Mouse (Mus musculus) hindlimb bud, embryonic 11.5 days (tissue): ENCODE results near the gene Gm9008.
"Not testable (repeated sequence)": the region's sequence is repeated elsewhere in the genome, so short reads cannot be mapped to it uniquely, and the experiment has no call there.

ENCODE experiments used
- DNase-seq: peaks from one replicate; pipeline ENCODE4 v3.0.0-alpha.2; 2012; ENCODE audit warnings: low read depth, low spot score; ENCODE audit errors: extremely low spot score

Gene Gm9008

GRCm38 (mm10) chr6:76497054-76497835 is at the start of gene Gm9008:
Gm9008 (minus strand) TSS chr6:76497784.
- DNase-seq, result not testable (repeated sequence)

GRCm38 (mm10) chr6:76521975-76522641 is 24.5 kb upstream of the Gm9008 start:
- no peak for DNase-seq

- DNase-seq, result no peak
Measured at GRCm38 (mm10) chr6:76510200-76510599, 12.6 kb upstream of the Gm9008 start.

GRCm38 (mm10) chr6:76496335-76496734 is 1.2 kb downstream of the Gm9008 start:
- DNase-seq, result not testable (repeated sequence)

- DNase-seq, result no peak
Measured at GRCm38 (mm10) chr6:76468194-76468593, 29.4 kb downstream of the Gm9008 start.
